Mouse (Mus musculus) left cerebral cortex, adult 9 months (tissue): Measurements from ENCODE around the gene Ch25h.

Experiments
- DNase-seq, 2 experiments: peaks; one replicate each; pipeline ENCODE4 v3.0.0; 2022; ENCODE audit warnings: low spot score in 2 of 2

Ch25h gene

GRCm38 (mm10) chr19:34468794-34469193 lies 6.2 kb downstream of the Ch25h start:
- no peak for DNase-seq

GRCm38 (mm10) chr19:34468216-34468615 lies 6.7 kb downstream of the Ch25h start:
- DNase-seq: no peak

GRCm38 (mm10) chr19:34464453-34464852 lies 10.5 kb downstream of the Ch25h start:
- DNase-seq: no peak

- DNase-seq: no peak
Measured at GRCm38 (mm10) chr19:34461451-34462019, 13.4 kb downstream of the Ch25h start.

GRCm38 (mm10) chr19:34450784-34451370 lies 24.1 kb downstream of the Ch25h start:
- no peak for DNase-seq

- DNase-seq: no peak
Measured at GRCm38 (mm10) chr19:34448851-34449250, 26.1 kb downstream of the Ch25h start.

- no peak for DNase-seq
Measured at GRCm38 (mm10) chr19:34445410-34446012, 29.5 kb downstream of the Ch25h start.

- no peak for DNase-seq
Measured at GRCm38 (mm10) chr19:34444785-34445184, 30.2 kb downstream of the Ch25h start.

GRCm38 (mm10) chr19:34441979-34442378 lies 33.0 kb downstream of the Ch25h start:
- peak in 1 of 2 experiments; percentile 20 for DNase-seq

GRCm38 (mm10) chr19:34435197-34435611 lies 39.8 kb downstream of the Ch25h start:
- no peak for DNase-seq

GRCm38 (mm10) chr19:34431314-34431713 lies 43.6 kb downstream of the Ch25h start:
- no peak for DNase-seq

- DNase-seq: no peak
Measured at GRCm38 (mm10) chr19:34423783-34424335, 51.1 kb downstream of the Ch25h start.
